Mouse (Mus musculus) heart, postnatal 14 days (tissue): ENCODE data around the gene Mnt. TPM values are rescaled to one million over a fixed set of nuclear protein-coding genes. Genes with fewer than 3 reads are reported as not detected.

Experiments used
- DNase-seq, 2 experiments: peaks; one replicate each; pipeline ENCODE4 v3.0.0; 2021 to 2022
- intact Hi-C: fragments of 180-260 bp; cut with DNase I; formaldehyde crosslinking; loops from one replicate; pipeline ENCODE4 v1.15.1; 2025
- total RNA-seq, 2 experiments: library from RNA; stranded (reverse); gene quantifications; 2 replicates each; pipeline ENCODE4 v1.2.3; 2021

Gene Mnt
- total RNA-seq, 2 experiments from 2014 or later: 10.5 to 11.6 TPM

DNA sequence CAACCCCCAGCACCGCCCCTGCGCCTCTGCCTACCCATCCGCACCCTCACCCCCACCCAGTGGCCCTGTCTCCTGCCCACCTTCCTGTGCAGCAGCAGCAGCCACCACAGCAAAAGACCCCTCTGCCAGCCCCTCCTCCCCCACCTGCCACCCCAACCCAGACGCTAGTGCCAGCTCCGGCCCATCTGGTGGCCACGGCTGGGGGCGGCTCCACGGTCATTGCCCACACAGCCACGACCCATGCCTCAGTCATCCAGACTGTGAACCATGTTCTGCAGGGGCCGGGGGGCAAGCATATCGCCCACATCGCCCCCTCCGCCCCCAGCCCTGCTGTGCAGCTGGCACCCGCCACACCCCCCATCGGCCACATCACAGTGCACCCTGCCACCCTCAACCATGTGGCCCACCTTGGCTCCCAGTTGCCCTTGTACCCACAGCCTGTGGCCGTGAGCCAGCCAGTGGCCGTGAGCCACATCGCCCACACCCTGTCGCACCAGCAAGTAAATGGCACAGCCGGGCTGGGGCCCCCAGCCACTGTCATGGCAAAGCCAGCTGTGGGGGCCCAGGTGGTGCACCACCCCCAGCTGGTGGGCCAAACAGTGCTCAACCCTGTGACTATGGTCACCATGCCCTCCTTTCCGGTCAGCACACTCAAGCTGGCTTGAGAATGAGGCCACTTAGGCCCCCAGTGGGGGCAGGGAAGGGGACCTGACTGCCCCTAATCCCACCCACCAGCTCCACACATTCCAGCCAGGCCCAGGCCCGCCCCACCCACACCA is 12.1 kb downstream of the Mnt start:
- intact Hi-C loops: loop anchor here (10.0 kb wide), 1 partner anchor 208 kb away; no protein-coding TSS in a partner anchor
- no peak for DNase-seq

DNA sequence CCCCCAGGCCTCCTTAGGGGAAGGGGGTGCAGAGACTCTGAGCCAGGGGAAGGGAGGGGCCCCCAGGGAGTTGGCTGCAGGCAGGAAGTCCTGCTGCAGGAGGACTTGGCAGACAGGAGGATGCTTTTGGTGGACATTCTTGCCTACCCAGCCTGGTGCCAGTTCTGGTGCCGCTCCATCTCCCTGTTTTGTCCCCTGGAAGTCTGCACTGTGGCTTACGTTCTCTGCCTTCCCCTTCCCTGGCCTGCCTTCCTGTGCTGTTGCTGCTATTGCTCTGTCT is 12.7 kb downstream of the Mnt start:
- intact Hi-C loops: loop anchor here (10.0 kb wide), 1 partner anchor 209 kb away; no protein-coding TSS in a partner anchor
- peak; percentile 50 to 52 for DNase-seq

DNA sequence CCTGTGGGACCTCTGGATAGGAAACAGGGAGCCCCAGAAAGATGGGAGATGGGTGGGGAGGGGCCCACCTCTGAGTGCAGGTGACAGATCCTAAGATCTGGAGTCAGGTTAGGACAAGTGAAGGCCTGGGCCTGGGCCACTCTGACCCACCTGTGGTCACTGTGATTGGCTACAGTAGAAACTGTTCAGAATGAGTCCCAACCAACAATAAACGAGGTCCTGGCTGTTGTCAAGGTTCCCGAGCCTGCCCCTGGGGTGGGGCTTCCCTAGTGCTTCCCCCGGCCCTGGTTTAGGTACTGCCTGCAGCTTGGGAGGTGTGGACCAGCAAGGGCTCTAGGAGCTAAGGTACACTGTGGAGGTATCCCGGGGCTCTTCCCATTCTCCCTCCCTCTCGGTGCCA is 13.0 kb downstream of the Mnt start:
- DNase-seq: no peak
- intact Hi-C loops: loop anchor here (10.0 kb wide), 1 partner anchor 209 kb away; no protein-coding TSS in a partner anchor

DNA sequence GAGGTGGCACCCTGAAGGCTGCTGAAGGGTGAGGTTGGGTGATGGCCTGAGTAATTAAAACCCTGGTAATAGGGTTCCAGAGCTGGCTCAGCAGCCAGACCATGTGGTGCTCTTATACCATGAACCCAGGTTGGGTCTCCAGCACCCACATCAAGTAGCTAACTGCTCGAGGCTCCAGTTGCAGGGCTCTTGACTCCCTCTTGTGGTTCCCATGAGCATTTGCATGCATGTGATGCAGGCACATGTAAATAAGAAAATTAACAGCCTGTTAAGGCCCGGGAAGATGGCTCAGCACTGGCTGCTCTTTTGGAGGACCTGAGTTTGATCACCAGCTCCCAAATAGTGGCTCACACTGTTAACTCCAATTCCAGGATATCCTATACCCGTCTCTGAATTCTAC is 15.1 kb downstream of the Mnt start:
- intact Hi-C loops: loop anchor here (10.0 kb wide), 1 partner anchor 211 kb away; no protein-coding TSS in a partner anchor
- no peak for DNase-seq

GRCm38 (mm10) chr11:74847919-74848521 is 17.3 kb downstream of the Mnt start:
- intact Hi-C loops: loop anchor here (1.0 to 10.0 kb wide), 2 partner anchors 27 to 213 kb away; no protein-coding TSS in a partner anchor
- peak; percentile 74 to 87 for DNase-seq

DNA sequence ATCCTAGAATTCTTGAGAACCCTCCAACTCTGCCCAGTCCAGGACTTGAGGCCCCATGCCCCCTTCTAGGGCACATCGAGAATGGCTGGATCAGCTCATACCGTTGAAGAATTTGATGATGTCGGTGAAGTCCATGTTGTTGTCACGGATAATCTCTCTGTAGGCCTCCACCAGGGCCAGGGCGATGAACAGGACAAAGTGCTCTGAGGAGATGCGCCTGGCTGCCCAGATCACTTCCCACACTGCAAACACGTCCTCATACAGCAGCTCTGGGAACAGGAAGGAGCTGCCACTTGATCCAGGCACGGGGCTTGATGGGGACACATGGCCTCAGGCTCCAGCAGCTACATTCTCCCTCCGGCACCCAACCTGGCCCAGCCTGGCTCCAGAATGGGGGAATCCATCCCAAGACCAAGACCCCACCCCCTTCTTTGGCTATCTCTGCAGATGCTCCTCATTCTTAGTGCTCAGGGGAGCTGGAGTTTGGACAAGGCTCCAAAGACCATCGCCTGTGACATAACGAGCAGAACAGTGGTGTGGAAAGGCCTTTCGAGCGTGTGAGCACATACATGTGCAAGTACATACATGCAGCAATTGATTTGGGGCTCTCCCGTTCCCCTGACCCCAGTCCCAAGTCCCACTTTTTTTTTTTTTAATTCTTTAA is 20.4 kb downstream of the Mnt start:
- intact Hi-C loops: no loop called here
- no peak for DNase-seq

- DNase-seq: no peak
- intact Hi-C loops: no loop called here
These were observed 27.0 kb downstream of the Mnt start for GRCm38 (mm10) chr11:74857756-74858155.

GRCm38 (mm10) chr11:74862129-74862528 is 31.4 kb downstream of the Mnt start:
- DNase-seq: no peak
- intact Hi-C loops: loop anchor here (10.0 kb wide), 1 partner anchor 303 kb away; the partner anchor contains the start of gene Hic1

GRCm38 (mm10) chr11:74863471-74863870 is 32.8 kb downstream of the Mnt start:
- intact Hi-C loops: loop anchor here (10.0 kb wide), 1 partner anchor 301 kb away; the partner anchor contains the start of gene Hic1
- peak; percentile 39 to 52 for DNase-seq

DNA sequence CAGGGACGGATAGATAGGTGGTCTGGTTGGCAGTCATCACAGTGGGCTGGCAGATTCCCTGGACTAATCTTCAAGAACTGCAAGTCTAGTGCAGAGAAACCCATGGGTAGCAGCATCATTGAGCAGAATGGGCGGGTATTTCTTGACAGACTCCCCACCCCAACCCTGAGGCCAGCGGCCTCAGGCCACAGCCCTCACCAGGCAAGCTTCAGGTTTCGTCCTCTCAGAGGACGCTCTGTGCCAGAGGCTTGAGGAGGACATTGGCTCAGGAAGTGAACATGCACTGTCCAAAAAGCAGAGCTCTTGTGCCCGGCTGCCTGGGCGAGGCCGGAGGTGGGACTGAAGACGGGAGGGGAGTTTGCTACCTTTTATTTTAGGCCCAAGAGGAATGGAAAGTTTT is 33.7 kb downstream of the Mnt start:
- no peak for DNase-seq
- intact Hi-C loops: loop anchor here (10.0 kb wide), 1 partner anchor 300 kb away; the partner anchor contains the start of gene Hic1

DNA sequence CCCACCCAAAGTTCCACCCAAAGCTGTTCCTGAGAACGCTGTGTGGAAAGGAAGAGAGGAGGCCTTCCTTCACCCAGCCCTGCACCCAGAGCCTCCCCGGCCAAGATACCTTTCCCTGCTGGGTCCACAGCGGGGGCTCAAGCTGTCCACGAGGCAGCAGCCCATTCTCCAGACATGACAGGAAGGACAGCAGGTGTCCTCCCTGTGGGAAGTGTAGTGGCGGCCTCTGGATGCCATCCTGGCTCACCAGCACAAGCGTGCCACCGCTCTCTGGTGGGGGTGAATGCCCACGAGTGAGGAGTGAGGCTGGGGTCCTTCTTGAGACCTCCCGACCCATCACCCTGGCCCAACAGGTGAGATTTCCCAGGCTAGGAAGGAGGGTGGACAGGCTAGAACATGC is 34.5 kb downstream of the Mnt start:
- DNase-seq: no peak
- intact Hi-C loops: loop anchor here (10.0 kb wide), 1 partner anchor 300 kb away; the partner anchor contains the start of gene Hic1

DNA sequence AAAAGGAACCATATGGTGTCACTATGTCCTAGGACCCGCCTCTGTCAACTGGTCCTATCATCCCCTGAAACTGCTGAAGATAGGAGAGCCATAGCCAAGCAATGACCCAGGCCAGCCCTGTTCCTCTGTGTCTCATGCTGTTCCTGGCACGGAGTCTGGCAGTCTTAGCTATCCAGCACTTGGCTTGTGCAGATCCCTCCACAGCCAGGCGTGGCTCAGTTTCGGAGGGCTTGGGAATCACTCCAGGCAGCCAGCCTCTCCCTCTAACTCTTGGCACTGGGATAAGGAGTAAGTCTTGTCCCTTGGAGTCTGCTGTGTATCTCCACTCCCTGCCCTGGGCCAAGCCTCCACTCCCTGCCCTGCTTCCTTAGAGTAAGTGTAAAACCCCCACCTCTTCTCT is 35.9 kb downstream of the Mnt start:
- peak; percentile 83 to 84 for DNase-seq
- intact Hi-C loops: loop anchor here (10.0 kb wide), 1 partner anchor 298 kb away; the partner anchor contains the start of gene Hic1

- DNase-seq: peak; percentile 72 to 86
- intact Hi-C loops: loop anchor here (10.0 kb wide), 1 partner anchor 298 kb away; the partner anchor contains the start of gene Hic1
These were observed 36.5 kb downstream of the Mnt start for GRCm38 (mm10) chr11:74867181-74867580.

- intact Hi-C loops: loop anchor here (10.0 kb wide), 1 partner anchor 297 kb away; the partner anchor contains the start of gene Hic1
- DNase-seq: no peak
These were observed 37.5 kb downstream of the Mnt start for GRCm38 (mm10) chr11:74868046-74868760.

GRCm38 (mm10) chr11:74869603-74870002 is 38.9 kb downstream of the Mnt start:
- no peak for DNase-seq
- intact Hi-C loops: loop anchor here (10.0 kb wide), 1 partner anchor 295 kb away; the partner anchor contains the start of gene Hic1

GRCm38 (mm10) chr11:74870544-74870943 is 39.8 kb downstream of the Mnt start:
- intact Hi-C loops: no loop called here
- DNase-seq: no peak

GRCm38 (mm10) chr11:74870991-74871622 is 40.4 kb downstream of the Mnt start:
- intact Hi-C loops: no loop called here
- DNase-seq: peak in 1 of 2 experiments; percentile 35

GRCm38 (mm10) chr11:74874630-74875029 is 43.9 kb downstream of the Mnt start:
- no peak for DNase-seq
- intact Hi-C loops: no loop called here

DNA sequence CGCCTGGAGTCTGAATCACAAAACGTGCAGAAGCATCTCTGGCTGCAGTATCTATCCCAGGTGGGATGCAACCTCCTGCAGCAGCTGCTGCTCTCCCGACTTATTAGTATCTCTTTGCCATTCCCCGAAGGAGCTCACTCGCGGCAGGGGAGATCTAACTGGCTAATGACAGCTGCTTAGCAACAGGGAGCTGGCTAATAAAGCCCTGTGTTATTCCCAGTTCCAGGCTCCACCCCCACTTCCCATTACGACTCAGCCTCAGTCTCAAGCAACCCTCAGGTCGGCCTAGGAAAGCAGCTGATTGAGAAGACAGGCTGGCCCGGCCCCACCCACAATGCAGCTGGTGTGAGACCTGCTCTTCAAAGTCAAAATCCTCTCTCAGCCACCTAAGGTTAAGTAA is 46.1 kb downstream of the Mnt start:
- intact Hi-C loops: no loop called here
- peak; percentile 47 to 58 for DNase-seq

DNA sequence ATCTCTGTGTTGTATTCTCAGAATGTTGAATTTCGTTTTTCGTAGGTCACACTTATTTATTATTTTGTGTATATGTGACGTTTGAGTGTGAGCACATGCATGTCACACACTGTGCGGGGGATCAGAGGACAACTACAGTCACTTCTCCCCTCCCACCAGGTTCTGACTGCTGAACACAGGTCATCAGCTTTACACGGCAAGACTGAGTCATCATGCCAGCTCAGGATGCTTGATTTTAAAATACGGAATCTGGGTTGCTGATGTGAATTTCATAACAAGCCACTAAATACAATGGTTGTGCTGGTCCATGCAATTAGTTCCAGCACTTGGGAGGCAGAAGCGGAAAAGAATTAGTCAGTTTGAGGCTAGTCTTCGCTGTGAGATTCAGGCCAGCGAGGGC is 50.3 kb downstream of the Mnt start:
- DNase-seq: no peak
- intact Hi-C loops: no loop called here
